Mouse (Mus musculus): ENCODE data around the gene Ndc1.
"Not testable (repeated sequence)": the region's sequence is repeated elsewhere in the genome, so short reads cannot be mapped to it uniquely, and the experiment has no call there.

Gene Ndc1

DNA sequence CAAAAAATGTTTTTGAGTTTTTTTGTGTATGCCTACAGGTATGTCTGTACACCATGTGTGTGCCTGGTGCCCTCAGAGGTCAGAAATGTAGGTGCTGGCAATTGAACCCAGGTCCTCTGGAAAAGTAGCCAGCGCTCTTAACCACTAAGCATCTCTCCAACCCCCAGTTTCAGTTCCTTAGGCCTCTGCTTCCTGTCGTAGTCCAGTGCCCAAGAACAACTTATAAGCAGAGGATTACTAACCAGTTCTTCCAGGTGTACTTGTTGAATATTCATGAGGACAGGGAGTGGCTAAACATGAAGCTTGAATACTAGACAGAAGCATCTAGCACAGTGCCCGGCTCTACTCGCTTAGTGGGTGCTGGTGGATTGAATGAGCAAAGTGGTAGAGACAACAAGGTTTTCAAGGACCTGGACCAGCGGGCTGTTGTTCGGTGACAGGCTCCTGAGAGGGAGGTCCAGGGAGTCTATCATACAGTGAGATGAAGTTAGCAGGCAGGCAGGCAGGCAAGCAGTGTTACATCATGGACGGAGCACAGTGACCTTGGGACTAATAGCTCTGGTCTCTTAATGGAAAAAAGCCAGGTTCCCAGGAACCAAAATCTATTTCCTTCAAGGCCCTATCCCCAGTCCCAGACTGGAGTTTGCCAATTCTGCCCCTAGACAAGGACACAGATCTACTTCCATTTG is 7.0 kb upstream of the Ndc1 start:
- in situ Hi-C loops (cut with MboI; ENCODE audit: low pct_unique_long_range_greater_than_20kb in 1 of 2, low sequenced_read_pairs in 2 of 2, unreplicated experiment in 1 of 2), result no loop called here

DNA sequence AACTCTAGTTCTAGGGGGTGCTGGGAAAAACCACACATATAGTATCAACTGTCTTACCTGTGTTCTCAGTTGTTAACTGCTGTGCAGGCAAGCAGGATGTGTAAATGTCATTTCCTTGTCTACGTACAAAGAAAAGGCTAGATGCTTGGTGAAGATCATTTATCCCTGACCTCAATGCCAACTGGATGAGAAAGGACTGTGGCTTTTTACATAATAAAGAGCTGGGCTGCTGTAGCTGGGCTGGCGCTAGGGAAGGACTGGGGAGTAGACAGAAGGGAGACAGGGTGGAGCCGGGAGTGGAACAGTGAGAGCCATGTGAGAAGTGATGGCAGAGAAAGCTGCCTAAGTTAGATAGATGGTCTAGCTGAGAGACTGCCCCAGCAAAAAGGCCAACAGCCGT is 4.8 kb upstream of the Ndc1 start:
- in situ Hi-C loops (cut with MboI; ENCODE audit: low pct_unique_long_range_greater_than_20kb in 1 of 2, low sequenced_read_pairs in 2 of 2, unreplicated experiment in 1 of 2), result no loop called here

DNA sequence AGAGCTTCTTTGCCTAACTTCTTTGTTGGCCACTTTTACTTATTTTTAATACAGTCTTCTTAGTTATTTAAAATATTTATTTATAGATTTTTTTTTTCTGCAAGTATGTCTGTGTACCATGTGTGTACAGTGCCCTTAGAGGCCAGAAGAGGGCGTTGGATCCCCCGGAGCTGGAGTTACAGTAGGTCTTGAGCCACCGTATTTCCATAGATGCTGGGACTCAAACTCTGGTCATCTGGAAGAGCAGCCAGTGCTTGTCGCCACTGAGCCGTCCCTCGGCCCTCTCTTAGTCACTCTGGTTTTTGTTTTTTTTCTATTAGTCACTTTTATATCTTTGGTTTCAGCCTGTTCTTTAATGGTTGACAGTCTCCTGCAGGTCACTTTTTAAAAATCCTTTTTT is 4.0 kb upstream of the Ndc1 start:
- in situ Hi-C loops (cut with MboI; ENCODE audit: low pct_unique_long_range_greater_than_20kb in 1 of 2, low sequenced_read_pairs in 2 of 2, unreplicated experiment in 1 of 2), result no loop called here

DNA sequence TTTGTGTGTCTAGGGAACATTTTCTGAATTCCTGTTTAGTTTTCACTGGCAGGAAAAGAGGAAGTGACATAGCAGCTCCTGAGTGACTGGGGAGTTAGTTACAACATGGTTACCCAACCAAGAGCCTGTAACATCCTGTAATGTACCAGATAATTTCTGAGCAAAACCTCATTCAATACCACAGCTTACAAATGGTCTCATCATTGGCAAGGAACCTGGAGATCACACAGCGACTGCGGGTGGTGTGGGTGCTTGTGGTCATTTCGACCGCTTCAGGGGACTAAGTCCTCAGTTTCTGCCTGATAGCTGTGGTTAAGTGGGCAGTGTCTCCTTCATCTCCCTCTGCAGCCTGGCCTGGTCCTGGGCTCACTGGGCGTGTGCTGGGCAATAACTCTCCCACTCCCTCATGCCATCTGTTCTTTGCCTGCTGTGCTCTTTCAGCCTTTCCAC is 3.4 kb upstream of the Ndc1 start:
- in situ Hi-C loops (cut with MboI; ENCODE audit: low pct_unique_long_range_greater_than_20kb in 1 of 2, low sequenced_read_pairs in 2 of 2, unreplicated experiment in 1 of 2), result no loop called here

DNA sequence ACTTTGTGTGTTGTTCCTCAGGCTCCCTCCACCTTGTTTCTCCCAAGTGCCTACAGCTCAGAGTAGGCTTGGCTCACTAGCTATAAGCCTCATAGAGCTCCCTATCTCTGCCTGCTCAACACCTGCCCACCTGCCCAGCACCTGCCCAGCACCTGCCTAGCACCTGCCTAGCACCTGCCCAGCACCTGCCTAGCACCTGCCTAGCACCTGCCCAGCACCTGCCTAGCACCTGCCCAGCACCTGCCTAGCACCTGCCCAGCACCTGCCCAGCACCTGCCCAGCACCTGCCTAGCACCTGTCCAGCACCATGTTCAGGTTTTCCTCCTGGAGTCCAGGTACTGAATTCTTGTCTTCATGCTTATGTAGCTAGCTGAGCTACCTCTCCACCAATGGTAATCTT is 1.2 kb upstream of the Ndc1 start:
- in situ Hi-C loops (cut with MboI; ENCODE audit: low pct_unique_long_range_greater_than_20kb in 1 of 2, low sequenced_read_pairs in 2 of 2, unreplicated experiment in 1 of 2), result not testable (repeated sequence)

DNA sequence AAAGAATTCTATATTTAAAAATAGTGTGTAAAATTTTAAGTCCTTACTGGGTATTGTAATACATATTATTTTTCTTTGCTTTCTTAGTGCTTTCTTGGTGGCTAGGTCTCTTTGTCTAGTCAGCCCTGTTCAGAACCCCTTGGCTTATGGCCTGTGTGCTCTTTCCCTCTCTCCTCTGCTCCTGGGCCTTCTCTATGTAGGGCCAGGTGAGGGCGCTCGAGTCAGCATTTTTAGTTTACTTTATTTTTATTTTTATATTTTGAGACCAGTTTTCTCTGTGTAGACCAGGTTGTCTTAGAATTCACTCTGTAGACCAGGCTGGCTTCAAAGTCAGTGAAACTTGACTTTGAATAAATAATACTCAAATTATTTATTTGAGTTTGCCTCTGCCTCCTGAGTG is 4.7 kb downstream of the Ndc1 start:
- in situ Hi-C loops (cut with MboI; ENCODE audit: low pct_unique_long_range_greater_than_20kb in 1 of 2, low sequenced_read_pairs in 2 of 2, unreplicated experiment in 1 of 2), result no loop called here

DNA sequence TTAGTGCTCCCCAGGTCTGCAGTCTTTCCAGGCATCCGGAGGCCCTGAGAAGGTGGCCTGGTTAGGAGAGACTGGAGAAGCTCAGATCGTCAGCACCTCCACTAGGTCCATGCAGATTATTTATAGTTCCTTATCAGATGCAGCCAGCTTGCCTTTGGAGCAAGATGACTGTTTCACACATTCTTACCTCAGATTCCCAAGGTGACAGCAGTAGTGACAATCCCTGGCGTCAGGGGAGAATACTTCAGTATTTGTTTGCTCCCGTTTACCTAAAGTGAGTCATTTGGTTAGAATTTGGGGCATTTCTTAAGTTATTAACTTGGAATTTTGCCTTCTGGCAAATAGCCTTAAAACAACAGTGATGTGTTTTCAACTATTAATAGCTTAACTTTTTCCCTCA is 7.1 kb downstream of the Ndc1 start:
- in situ Hi-C loops (cut with MboI; ENCODE audit: low pct_unique_long_range_greater_than_20kb in 1 of 2, low sequenced_read_pairs in 2 of 2, unreplicated experiment in 1 of 2), result no loop called here

DNA sequence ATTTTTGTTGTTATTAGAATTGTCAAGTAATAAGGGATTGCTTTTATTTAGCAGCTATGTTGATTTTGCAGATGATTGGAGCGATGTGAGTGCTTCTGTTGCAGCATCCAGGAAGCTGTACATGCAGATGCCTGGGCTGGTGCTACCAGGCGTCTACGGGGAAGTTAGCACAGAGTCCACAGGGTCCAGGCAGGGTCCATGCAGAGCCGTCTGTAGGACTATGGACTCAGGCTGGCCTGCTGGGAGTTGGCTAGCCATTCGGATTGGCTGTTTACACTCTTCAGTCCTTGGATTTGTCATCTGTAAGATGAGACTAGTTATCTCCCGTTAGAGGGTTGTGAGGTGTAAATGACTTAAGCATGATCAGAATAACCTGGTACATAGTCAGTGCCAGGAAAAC is 11.4 kb downstream of the Ndc1 start:
- in situ Hi-C loops (cut with MboI; ENCODE audit: low pct_unique_long_range_greater_than_20kb in 1 of 2, low sequenced_read_pairs in 2 of 2, unreplicated experiment in 1 of 2), result no loop called here

DNA sequence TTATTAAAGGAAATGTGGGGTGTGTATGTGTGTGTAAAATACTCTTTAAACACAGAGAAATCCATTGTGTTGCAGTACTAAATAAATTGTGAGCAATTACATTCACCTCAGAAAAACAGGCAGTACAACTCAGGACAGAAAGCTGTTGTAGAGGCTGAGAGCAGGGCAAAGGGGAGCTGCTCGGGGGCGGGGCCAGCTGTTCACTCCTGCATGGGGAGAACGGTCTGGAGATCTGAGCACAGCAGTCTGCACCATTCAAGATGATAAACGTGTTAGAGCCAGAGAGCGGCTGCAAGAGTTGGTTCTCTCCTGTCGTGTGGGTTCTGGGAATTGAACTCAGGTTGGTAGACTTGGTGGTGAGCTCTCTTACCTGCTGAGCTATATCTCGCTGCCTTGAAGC is 13.3 kb downstream of the Ndc1 start:
- in situ Hi-C loops (cut with MboI; ENCODE audit: low pct_unique_long_range_greater_than_20kb in 1 of 2, low sequenced_read_pairs in 2 of 2, unreplicated experiment in 1 of 2), result no loop called here

DNA sequence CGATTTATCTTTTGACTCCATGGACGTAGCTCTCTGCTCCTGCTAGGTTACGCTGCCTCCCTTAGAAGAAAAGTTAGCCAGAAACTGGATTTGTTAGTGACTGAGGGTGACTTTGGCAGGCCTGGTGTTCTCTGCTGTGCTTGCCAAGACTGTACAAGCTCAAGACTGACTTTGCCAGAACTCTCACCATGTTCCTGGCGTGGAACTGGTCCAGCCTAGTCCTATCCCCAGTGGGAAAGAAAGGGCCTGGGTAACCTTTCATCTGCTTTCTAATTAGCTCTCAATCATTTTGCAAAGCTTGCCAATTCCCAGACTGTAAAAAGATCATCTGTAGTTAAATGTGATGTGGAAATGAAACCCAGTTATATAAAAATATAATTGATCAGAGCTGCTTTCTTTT is 19.5 kb downstream of the Ndc1 start:
- in situ Hi-C loops (cut with MboI; ENCODE audit: low pct_unique_long_range_greater_than_20kb in 1 of 2, low sequenced_read_pairs in 2 of 2, unreplicated experiment in 1 of 2), result no loop called here

DNA sequence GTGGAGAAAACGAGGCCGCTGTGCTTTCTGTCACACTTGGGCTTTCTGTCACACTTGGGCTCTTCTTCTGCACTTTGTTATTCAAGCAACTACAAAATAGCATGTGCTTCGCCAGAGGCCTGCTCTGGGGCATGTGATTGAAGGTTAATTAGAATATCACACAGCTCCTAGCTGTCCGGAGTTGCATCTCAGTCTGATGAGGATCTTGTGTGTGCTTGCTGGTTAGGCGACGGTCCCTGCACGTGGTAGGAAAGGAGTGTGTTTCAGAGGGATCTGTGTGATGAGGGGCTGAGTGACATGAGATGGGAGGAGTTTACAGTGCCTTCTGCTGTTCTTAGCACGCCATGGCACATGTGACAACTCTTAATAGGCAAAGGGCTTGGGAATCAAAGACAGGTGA is 19.9 kb downstream of the Ndc1 start:
- in situ Hi-C loops (cut with MboI; ENCODE audit: low pct_unique_long_range_greater_than_20kb in 1 of 2, low sequenced_read_pairs in 2 of 2, unreplicated experiment in 1 of 2), result no loop called here

DNA sequence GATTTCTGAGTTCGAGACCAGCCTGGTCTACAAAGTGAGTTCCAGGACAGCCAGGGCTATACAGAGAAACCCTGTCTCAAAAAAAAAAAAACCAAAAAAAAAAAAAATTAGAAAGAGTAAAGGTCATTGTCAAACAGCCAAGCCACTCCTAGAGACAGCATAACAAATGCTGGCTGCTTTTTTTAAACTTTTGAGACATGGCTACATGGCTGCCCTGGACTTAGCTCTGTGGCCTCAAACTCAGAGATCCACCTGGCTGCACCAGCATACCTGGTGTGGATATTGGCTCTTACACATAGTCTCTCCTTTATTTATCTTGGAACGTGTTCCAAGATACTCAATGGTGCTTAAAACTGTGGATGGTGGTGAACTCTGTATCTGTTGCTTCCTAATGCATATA is 20.7 kb downstream of the Ndc1 start:
- in situ Hi-C loops (cut with MboI; ENCODE audit: low pct_unique_long_range_greater_than_20kb in 1 of 2, low sequenced_read_pairs in 2 of 2, unreplicated experiment in 1 of 2), result no loop called here

DNA sequence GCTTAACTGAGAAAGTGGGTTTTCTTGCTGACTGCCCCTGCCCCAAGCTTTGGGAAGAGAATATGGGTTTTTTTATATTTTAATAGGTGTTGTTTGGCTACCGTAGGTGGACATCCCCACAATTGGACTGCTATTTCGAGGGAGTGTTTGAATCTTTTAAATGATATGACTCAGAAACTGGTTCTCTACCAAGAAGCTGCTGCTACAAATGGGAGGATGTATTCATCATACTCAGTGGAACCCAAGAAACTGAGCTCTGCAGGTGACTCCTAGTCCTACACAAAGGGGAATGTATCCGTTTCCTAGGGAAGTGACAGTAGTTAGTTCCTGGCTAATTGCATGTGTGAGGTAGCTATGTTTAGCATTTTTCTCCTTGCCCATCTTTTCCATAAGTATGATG is 21.8 kb downstream of the Ndc1 start:
- in situ Hi-C loops (cut with MboI; ENCODE audit: low pct_unique_long_range_greater_than_20kb in 1 of 2, low sequenced_read_pairs in 2 of 2, unreplicated experiment in 1 of 2), result no loop called here

DNA sequence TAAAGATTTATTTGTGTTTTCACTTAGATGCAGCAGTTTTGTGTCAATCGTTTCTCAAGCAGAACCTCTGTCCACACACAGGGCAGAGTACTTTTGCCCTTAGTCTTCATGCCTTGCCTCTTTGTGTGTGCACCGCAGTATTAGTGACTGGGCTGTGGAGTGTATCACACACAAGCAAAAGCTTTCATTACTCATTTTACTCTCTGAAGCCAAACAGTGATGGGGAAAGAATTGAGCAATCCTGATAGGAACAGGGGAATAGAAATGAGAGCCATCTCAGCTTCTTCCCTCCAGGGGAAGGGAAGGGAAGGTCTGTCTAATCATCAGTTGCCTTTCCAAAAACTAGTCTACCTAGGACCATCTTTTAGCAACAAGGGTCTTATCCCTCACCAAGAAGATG is 26.2 kb downstream of the Ndc1 start:
- in situ Hi-C loops (cut with MboI; ENCODE audit: low pct_unique_long_range_greater_than_20kb in 1 of 2, low sequenced_read_pairs in 2 of 2, unreplicated experiment in 1 of 2), result no loop called here

DNA sequence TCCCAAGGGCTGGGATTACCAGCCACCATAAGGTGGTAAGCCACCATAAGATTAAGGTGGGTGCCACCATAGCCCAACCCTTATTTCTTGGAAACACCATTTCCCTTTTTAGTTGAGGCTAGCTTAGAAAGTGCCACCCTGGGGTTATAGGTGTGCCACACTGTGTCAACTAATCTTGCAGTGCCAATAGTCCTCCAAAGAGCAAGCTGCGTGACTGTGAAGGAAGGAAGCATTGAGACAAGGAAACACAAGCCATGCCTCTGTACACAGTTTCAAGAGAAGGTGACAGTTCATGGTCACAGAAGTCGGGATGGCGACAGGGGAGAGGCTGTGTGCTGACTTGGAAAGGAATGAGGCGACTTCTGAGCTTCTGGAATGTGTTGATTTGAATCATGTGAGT is 52.6 kb downstream of the Ndc1 start:
- in situ Hi-C loops (cut with MboI; ENCODE audit: low pct_unique_long_range_greater_than_20kb in 1 of 2, low sequenced_read_pairs in 2 of 2, unreplicated experiment in 1 of 2), result no loop called here

DNA sequence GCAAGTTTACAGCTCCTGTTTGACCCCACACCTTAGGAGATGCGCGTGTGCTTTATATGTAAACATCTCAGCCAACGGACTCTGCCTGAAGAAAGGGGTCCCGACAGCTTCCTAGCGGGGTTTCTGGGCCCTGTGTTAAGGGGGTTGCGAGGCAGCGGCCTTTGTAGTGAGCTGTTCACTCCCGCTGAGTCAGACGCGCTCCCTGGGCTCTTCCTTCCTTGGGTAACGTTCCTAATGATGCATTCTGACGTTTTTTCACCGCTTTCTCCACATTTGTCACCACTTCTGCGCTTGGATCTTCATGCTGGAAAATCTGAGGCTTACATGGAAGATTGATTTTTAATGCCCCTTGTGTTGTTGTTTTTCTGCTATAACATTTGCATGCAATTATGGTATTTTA is 54.1 kb downstream of the Ndc1 start:
- in situ Hi-C loops (cut with MboI; ENCODE audit: low pct_unique_long_range_greater_than_20kb in 1 of 2, low sequenced_read_pairs in 2 of 2, unreplicated experiment in 1 of 2), result no loop called here

DNA sequence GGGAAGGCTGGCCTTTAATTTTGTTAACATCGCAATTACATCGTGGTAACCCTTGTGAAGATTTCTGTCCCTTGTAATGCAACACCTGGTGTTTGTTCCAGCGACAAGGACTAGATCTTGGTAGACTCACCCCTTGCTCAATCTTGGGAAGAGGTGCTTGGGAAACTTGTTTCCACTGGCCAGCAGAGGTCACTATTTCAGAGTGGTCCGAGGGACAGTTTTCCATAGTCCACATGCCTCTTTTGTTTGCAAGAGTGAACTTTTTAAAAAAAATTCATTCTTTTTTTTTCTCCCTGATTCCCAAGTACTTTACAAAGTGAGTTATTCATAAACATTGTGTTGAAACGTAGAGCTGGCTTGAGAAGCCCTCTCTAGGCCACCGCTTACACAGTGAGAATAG is 54.6 kb downstream of the Ndc1 start:
- in situ Hi-C loops (cut with MboI; ENCODE audit: low pct_unique_long_range_greater_than_20kb in 1 of 2, low sequenced_read_pairs in 2 of 2, unreplicated experiment in 1 of 2), result no loop called here

DNA sequence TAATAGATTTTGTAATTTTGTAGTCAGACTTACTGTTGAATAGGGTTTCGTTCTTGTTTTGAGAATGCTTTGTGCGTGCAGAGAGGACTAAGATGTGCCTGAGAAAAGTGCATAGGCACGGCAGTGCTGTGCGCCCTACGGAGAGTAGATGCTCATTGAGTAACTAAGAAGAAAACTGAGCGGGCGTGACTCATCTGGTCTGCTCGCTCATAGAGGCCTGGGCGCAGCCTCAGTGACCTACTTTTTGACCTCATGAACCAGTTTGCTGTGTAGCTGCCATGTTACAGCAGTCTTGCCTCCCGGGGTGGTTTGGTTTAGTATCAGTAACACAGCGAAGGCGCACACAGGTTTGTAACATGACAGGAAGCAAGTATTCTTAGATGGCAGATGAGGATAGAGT is 58.0 kb downstream of the Ndc1 start:
- in situ Hi-C loops (cut with MboI; ENCODE audit: low pct_unique_long_range_greater_than_20kb in 1 of 2, low sequenced_read_pairs in 2 of 2, unreplicated experiment in 1 of 2), result loop anchor here in 1 of 2 experiments (25.0 kb wide), 1 partner anchor 237 kb away; no protein-coding TSS in a partner anchor

DNA sequence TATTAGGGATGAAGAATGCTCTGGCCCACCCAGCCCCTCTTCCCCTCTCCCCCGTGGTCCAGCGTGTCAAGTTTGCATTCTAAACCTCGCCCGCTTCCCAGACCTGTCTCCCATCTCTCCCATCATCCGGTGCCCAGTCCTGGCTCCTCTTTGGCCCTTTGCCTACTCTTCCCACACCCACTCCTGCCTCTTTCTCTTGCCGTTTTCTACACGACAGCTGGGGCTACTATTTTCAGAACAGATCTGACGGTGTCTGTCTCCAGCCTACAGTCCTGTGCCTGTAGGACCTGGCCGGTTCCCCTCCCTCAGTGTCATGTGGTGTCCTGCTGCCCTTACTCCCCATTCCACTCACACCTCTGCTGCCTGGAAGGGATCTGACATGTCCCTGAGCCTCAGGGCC is 59.0 kb downstream of the Ndc1 start:
- in situ Hi-C loops (cut with MboI; ENCODE audit: low pct_unique_long_range_greater_than_20kb in 1 of 2, low sequenced_read_pairs in 2 of 2, unreplicated experiment in 1 of 2), result loop anchor here in 1 of 2 experiments (25.0 kb wide), 1 partner anchor 236 kb away; no protein-coding TSS in a partner anchor

DNA sequence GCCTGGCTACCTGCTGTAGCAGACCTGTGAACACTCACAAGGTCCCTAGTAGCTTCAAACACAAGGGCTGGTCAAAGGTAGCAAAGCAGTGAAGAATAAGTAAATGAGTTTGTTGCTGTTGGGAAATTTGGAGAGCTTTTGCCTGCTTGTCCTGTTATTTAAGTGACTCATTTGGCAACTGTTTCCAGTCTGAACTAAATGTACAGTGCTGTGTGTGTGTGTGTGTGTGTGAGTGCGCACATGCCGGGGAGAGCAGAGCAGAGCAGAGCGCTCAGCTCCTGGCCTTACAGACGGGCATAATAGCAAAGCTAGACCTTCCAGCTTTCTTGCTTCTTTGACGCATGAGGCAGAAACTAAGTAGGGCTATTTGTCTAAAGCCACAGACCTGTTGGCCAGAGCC is 65.1 kb downstream of the Ndc1 start:
- in situ Hi-C loops (cut with MboI; ENCODE audit: low pct_unique_long_range_greater_than_20kb in 1 of 2, low sequenced_read_pairs in 2 of 2, unreplicated experiment in 1 of 2), result loop anchor here in 1 of 2 experiments (25.0 kb wide), 1 partner anchor 230 kb away; no protein-coding TSS in a partner anchor

DNA sequence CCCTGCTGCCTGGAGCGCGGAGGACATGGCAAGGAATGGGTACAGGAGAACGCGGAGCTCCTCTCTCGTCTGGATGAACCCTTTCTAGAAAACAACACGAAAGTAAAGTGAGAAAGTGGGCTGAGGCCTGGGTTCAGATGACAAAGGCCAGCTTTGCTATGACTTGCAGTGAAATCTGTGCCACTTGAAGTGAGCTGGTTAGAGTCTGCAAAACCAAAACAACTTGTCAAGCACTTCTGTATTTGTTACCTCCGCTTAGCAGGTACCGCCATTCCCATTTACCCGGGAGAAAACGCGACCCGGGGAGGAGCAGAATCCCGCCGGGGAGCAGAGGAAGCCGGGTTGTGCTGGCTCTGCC is 66.4 kb downstream of the Ndc1 start:
- in situ Hi-C loops (cut with MboI; ENCODE audit: low pct_unique_long_range_greater_than_20kb in 1 of 2, low sequenced_read_pairs in 2 of 2, unreplicated experiment in 1 of 2), result loop anchor here in 1 of 2 experiments (25.0 kb wide), 1 partner anchor 228 kb away; no protein-coding TSS in a partner anchor

Measured in mouse embryonic stem cell (cell line).